Mouse (Mus musculus) layer of hippocampus, postnatal 10 days (tissue): ENCODE data around the gene Vmn2r85. TPM values are rescaled to one million over a fixed set of nuclear protein-coding genes. Genes with fewer than 3 reads are reported as not detected.

Source experiments
- total RNA-seq, 2 experiments: library from RNA; stranded (reverse); gene quantifications; 2 replicates each; pipeline ENCODE4 v1.2.3; 2021

Gene Vmn2r85
- total RNA-seq, 2 experiments from 2014 or later: 0.21 to 0.25 TPM

Other genes with a start within 250 kb of the Vmn2r85 start
- gene Olfr826, start 245.5 kb downstream of the Vmn2r85 start, total RNA-seq: not detected
- not detected for gene Olfr827, start 215.3 kb downstream of the Vmn2r85 start, total RNA-seq
- gene Neurod4, start 149.5 kb downstream of the Vmn2r85 start, total RNA-seq: under 1 TPM; 0.62 to 0.69 TPM
- 1 to 10 TPM; 1.6 to 1.9 TPM for gene Tespa1, start 106.8 kb downstream of the Vmn2r85 start, total RNA-seq
- under 1 TPM; 0.04 to 0.18 TPM for gene Vmn2r84, start 35.4 kb downstream of the Vmn2r85 start, total RNA-seq
- gene Vmn2r86, start 26.3 kb upstream of the Vmn2r85 start, total RNA-seq: under 1 TPM; 0.09 to 0.11 TPM
- under 1 TPM; 0.13 to 0.75 TPM for gene Vmn2r87, start 67.7 kb upstream of the Vmn2r85 start, total RNA-seq